20 mouse cellular contexts compared by ENCODE assay signal in genomic region chr2:129625845-129626244, GRCm38 (mm10). TPM values are rescaled to one million over a fixed set of nuclear protein-coding genes. Genes with fewer than 3 reads are reported as not detected.
DNase-seq lines count a peak whose midpoint lies in the region; ATAC-seq and TF ChIP-seq lines count a peak whose summit lies in the region.
"Had no signal": no experiment of that assay in that cellular context is flagged by ENCODE, and none has a peak within 500 bp of the region (broad histone marks: within the 10 kb centered on the region; RNA-seq: fewer than 3 reads in every experiment).

No protein-coding gene starts in this region.

- intact Hi-C loops in heart, adult 2 months (cut with DNase I) = no loop called here

- H3K79me2 ChIP-seq in heart, adult 2 months (replicated peaks; ENCODE audit: control insufficient read depth, insufficient read depth, low read length) = no peaks in the 10 kb centered on the region
- no peaks in the 10 kb centered on the region for H3K79me2 ChIP-seq in CH12.LX (replicated peaks; ENCODE audit: control insufficient read depth, extremely low read depth, insufficient read depth, poor library complexity, severe bottlenecking)

- H3K27ac ChIP-seq in heart, adult 2 months = no peak overlapping the region
- no peak overlapping the region for H3K27ac ChIP-seq in heart, embryonic 12.5 days (ENCODE audit: poor library complexity, severe bottlenecking)
- no peak overlapping the region for H3K27ac ChIP-seq in spleen, adult 2 months (ENCODE audit: insufficient read depth, low read length)
- peak overlapping the region; percentile 78; the same call in 1 of the 2 replicates for H3K27ac ChIP-seq in CH12.LX (ENCODE audit: insufficient read depth, low read depth)
- H3K27ac ChIP-seq in intestine, postnatal 0 days (ENCODE audit: low read depth, low read length) = no peak overlapping the region
- H3K27ac ChIP-seq: hindbrain, embryonic 13.5 days; liver, embryonic 14.5 days; neural tube, embryonic 15.5 days had no signal

- no peak for TF ChIP-seq EP300 in heart, adult 2 months (IDR thresholded peaks at IDR 0.05; ENCODE audit: insufficient read depth, low read depth, low read length)
- no peak for TF ChIP-seq EP300 in CH12.LX (IDR thresholded peaks at IDR 0.05; ENCODE audit: low read length)

- in situ Hi-C loops in CH12.LX (cut with MboI; ENCODE audit: low pct_ligation_motif_present, low pct_unique_long_range_greater_than_20kb, low sequenced_read_pairs) = no loop called here

- no peak for TF ChIP-seq CTCF in heart, adult 2 months (IDR thresholded peaks at IDR 0.05)
- no peak for TF ChIP-seq CTCF in spleen, adult 2 months (IDR thresholded peaks at IDR 0.05; ENCODE audit: extremely low read depth, insufficient read depth, insufficient read length, insufficient replicate concordance)
- TF ChIP-seq CTCF in CH12.LX (conservative IDR thresholded peaks at IDR 0.05 in 1 of 2, IDR thresholded peaks at IDR 0.05 in 1 of 2; ENCODE audit: low read depth in 2 of 2, low read length in 2 of 2) = no peak
- no peak for TF ChIP-seq CTCF in intestine, postnatal 0 days (IDR thresholded peaks at IDR 0.05; ENCODE audit: low read depth)

- no peak overlapping the region for H3K9ac ChIP-seq in heart, adult 2 months (ENCODE audit: low read depth, low read length)
- no peak overlapping the region for H3K9ac ChIP-seq in heart, embryonic 12.5 days
- no peak overlapping the region for H3K9ac ChIP-seq in CH12.LX (ENCODE audit: insufficient read depth, low read depth)
- no peak overlapping the region for H3K9ac ChIP-seq in intestine, postnatal 0 days (ENCODE audit: low read depth, low read length)
- H3K9ac ChIP-seq: hindbrain, embryonic 13.5 days; liver, embryonic 14.5 days; neural tube, embryonic 15.5 days had no signal

- peak; percentile 3 to 12 for DNase-seq in heart, adult 2 months
- DNase-seq in spleen, adult 2 months (ENCODE audit: low read depth in 1 of 2, low spot score in 2 of 2) = peak; percentile 29 to 45
- DNase-seq in spleen, adult 18-20 months = no peak
- DNase-seq in CH12.LX (ENCODE audit: extremely low read depth) = peak; percentile 78
- DNase-seq in kidney, adult 18-20 months = no peak
- DNase-seq: adrenal gland, postnatal 10 days; gastrocnemius, postnatal 10 days; kidney, adult 9 months; kidney, postnatal 25 days; thymus, postnatal 36 days had no signal

- no peaks in the 10 kb centered on the region for H3K9me3 ChIP-seq in heart, embryonic 12.5 days (replicated peaks)
- no peaks in the 10 kb centered on the region for H3K9me3 ChIP-seq in CH12.LX (replicated peaks; ENCODE audit: low read length)
- no peaks in the 10 kb centered on the region for H3K9me3 ChIP-seq in intestine, postnatal 0 days (ENCODE audit: control insufficient read depth)
- H3K9me3 ChIP-seq: hindbrain, embryonic 13.5 days; neural tube, embryonic 15.5 days had no signal

- dilution Hi-C loops in CH12.LX (cut with MboI; ENCODE audit: extremely low pct_ligation_motif_present, extremely low pct_unique_long_range_greater_than_20kb, low sequenced_read_pairs) = no loop called here

- ATAC-seq in heart, embryonic 12.5 days (ENCODE audit: insufficient number of reproducible peaks, low FRiP score) = no peak
- ATAC-seq in megakaryocyte, adult 5-6 weeks (ENCODE audit: poor library complexity, severe bottlenecking) = peak; percentile 31; the same call in 1 of the 2 replicates
- no peak for ATAC-seq in intestine, postnatal 0 days
- ATAC-seq: forebrain, embryonic 14.5 days; inflammation-experienced regulatory T-cells, adult 6 months; midbrain, embryonic 16.5 days; Patski had no signal

- H3K4me3 ChIP-seq in heart, adult 2 months = no peak overlapping the region
- H3K4me3 ChIP-seq in heart, embryonic 12.5 days = no peak overlapping the region
- no peak overlapping the region for H3K4me3 ChIP-seq in spleen, adult 2 months (ENCODE audit: extremely low read depth, insufficient read depth, insufficient read length)
- H3K4me3 ChIP-seq in CH12.LX (replicated peaks in 1 of 3; ENCODE audit: low read depth in 2 of 3, low read length in 2 of 3, poor library complexity in 1 of 3) = no peak overlapping the region
- no peak overlapping the region for H3K4me3 ChIP-seq in intestine, postnatal 0 days (ENCODE audit: low read depth, low read length)
- H3K4me3 ChIP-seq: hindbrain, embryonic 13.5 days; neural tube, embryonic 15.5 days had no signal

- 89% methylated on average over 4 of the region's 4 CpGs for WGBS in heart, adult 2 months
- WGBS in heart, embryonic 12.5 days = 91% methylated on average over 4 of the region's 4 CpGs
- 51% methylated on average over 4 of the region's 4 CpGs for WGBS in spleen, adult 2 months
- whole genome bisulfite sequencing in intestine, postnatal 0 days = 79% methylated on average over 4 of the region's 4 CpGs

- H3K27me3 ChIP-seq in heart, adult 2 months (ENCODE audit: control insufficient read depth, insufficient read depth, low read length) = no peaks in the 10 kb centered on the region
- no peaks in the 10 kb centered on the region for H3K27me3 ChIP-seq in heart, embryonic 12.5 days (replicated peaks)
- no peaks in the 10 kb centered on the region for H3K27me3 ChIP-seq in spleen, adult 2 months (ENCODE audit: control insufficient read depth, insufficient read depth, low read length)
- H3K27me3 ChIP-seq in CH12.LX (replicated peaks) = no peaks in the 10 kb centered on the region
- H3K27me3 ChIP-seq in intestine, postnatal 0 days (replicated peaks; ENCODE audit: control insufficient read depth, insufficient read depth, low read length) = no peaks in the 10 kb centered on the region
- H3K27me3 ChIP-seq: hindbrain, embryonic 13.5 days; neural tube, embryonic 15.5 days; Patski had no signal

- H3K36me3 ChIP-seq in heart, adult 2 months (ENCODE audit: control insufficient read depth, insufficient read depth, low read length) = no peaks in the 10 kb centered on the region
- H3K36me3 ChIP-seq in heart, embryonic 12.5 days = peaks cover 26% of the 10 kb centered on the region
- no peaks in the 10 kb centered on the region for H3K36me3 ChIP-seq in spleen, adult 2 months (ENCODE audit: control insufficient read depth, insufficient read depth, low read length)
- peaks cover 13 to 63% of the 10 kb centered on the region in 2 experiments for H3K36me3 ChIP-seq in CH12.LX (replicated peaks in 1 of 2; ENCODE audit: control insufficient read depth in 1 of 2, insufficient read depth in 1 of 2, low read length in 1 of 2)
- H3K36me3 ChIP-seq in intestine, postnatal 0 days (ENCODE audit: control insufficient read depth, insufficient read depth) = peaks cover 11% of the 10 kb centered on the region; the same call in 1 of the 2 replicates

- H3K4me2 ChIP-seq in heart, embryonic 12.5 days = no peak overlapping the region
- H3K4me2 ChIP-seq in CH12.LX (ENCODE audit: insufficient read depth, low read depth, poor library complexity, severe bottlenecking) = peak overlapping the region; percentile 43; the same call in 1 of the 2 replicates
- H3K4me2 ChIP-seq in intestine, postnatal 0 days (replicated peaks; ENCODE audit: low read depth) = no peak overlapping the region
- H3K4me2 ChIP-seq: hindbrain, embryonic 13.5 days; neural tube, embryonic 15.5 days had no signal

- no peak for TF ChIP-seq RAD21 in CH12.LX (IDR thresholded peaks at IDR 0.05; ENCODE audit: low read depth, low read length)

- TF ChIP-seq POLR2A in heart, adult 2 months (IDR thresholded peaks at IDR 0.05; ENCODE audit: insufficient read depth, low read depth, low read length) = no peak
- no peak for TF ChIP-seq POLR2A in spleen, adult 2 months (IDR thresholded peaks at IDR 0.05; ENCODE audit: low read depth, low read length)
- no peak for TF ChIP-seq POLR2A in CH12.LX (IDR thresholded peaks at IDR 0.05; ENCODE audit: low read depth, low read length)

- H3K4me1 ChIP-seq in heart, adult 2 months (ENCODE audit: control insufficient read depth, insufficient read depth, low read length) = peaks cover 2% of the 10 kb centered on the region; the same call in 1 of the 2 replicates
- H3K4me1 ChIP-seq in heart, embryonic 12.5 days (replicated peaks) = peaks cover 22% of the 10 kb centered on the region
- peaks cover 16% of the 10 kb centered on the region for H3K4me1 ChIP-seq in spleen, adult 2 months (ENCODE audit: control insufficient read depth, insufficient read depth, insufficient read length)
- peaks cover 26 to 57% of the 10 kb centered on the region in 2 experiments for H3K4me1 ChIP-seq in CH12.LX (ENCODE audit: control insufficient read depth in 1 of 2, insufficient read depth in 2 of 2)
- no peaks in the 10 kb centered on the region for H3K4me1 ChIP-seq in intestine, postnatal 0 days (replicated peaks; ENCODE audit: control insufficient read depth, insufficient read depth, low read length)

TF ChIP-seq in CH12.LX, 34 proteins besides CTCF, POLR2A, EP300 and RAD21:
- TF ChIP-seq KAT2A (IDR thresholded peaks at IDR 0.05; ENCODE audit: insufficient replicate concordance, low read length) = no peak
- TF ChIP-seq IRF4 (IDR thresholded peaks at IDR 0.05; ENCODE audit: low read depth, low read length) = peak; percentile 63

RNA-seq across cellular contexts. Expression of gene Sirpa, which starts 33.2 kb away (rescaled TPM):
- 10 to 100 TPM; 28.9 to 29.4 TPM for total RNA-seq in heart, adult 2 months (2021)
- polyA plus RNA-seq in heart, adult 2 months (2012; rRNA removed) = 28.3 and 32.1 TPM in 2 replicates
- polyA plus RNA-seq in heart, embryonic 12.5 days (2016; fragmentation: Nextera tagmentation; extraction: Ambion mirVana) = 14.4 and 18.6 TPM in 2 replicates
- polyA plus RNA-seq in spleen, adult 2 months (2012; rRNA removed) = 143 and 145 TPM in 2 replicates
- total RNA-seq in CH12.LX (2012; rRNA removed) (25.4 and 27.1 TPM in 2 replicates), CH12.LX (2014; rRNA removed) (20.4 and 24.2 TPM in 2 replicates)
- polyA plus RNA-seq in CH12.LX (2012; ENCODE audit: insufficient read length, low read depth) = 30.6 and 32.7 TPM in 2 replicates
- total RNA-seq in megakaryocyte, adult 5-6 weeks (2015) = 290 and 306 TPM in 2 replicates
- 325 and 361 TPM in 2 replicates for total RNA-seq in megakaryocyte, adult 5-6 weeks (2017)
- polyA plus RNA-seq in intestine, postnatal 0 days (2015; fragmentation: Nextera tagmentation; extraction: Ambion mirVana) = 9.5 and 9.7 TPM in 2 replicates

Comparison
In these comparisons a context has a peak if more than half of its experiments do, and no peak if none do; other contexts are left out.
1. DNase-seq: peak in heart, adult 2 months (2 of 2), spleen, adult 2 months (2 of 2) and CH12.LX (single experiment); none in spleen, adult 18-20 months (0 of 2) and kidney, adult 18-20 months (single experiment).